Mouse (Mus musculus): ENCODE results near the gene Gpc6.

The Gpc6 gene

DNA sequence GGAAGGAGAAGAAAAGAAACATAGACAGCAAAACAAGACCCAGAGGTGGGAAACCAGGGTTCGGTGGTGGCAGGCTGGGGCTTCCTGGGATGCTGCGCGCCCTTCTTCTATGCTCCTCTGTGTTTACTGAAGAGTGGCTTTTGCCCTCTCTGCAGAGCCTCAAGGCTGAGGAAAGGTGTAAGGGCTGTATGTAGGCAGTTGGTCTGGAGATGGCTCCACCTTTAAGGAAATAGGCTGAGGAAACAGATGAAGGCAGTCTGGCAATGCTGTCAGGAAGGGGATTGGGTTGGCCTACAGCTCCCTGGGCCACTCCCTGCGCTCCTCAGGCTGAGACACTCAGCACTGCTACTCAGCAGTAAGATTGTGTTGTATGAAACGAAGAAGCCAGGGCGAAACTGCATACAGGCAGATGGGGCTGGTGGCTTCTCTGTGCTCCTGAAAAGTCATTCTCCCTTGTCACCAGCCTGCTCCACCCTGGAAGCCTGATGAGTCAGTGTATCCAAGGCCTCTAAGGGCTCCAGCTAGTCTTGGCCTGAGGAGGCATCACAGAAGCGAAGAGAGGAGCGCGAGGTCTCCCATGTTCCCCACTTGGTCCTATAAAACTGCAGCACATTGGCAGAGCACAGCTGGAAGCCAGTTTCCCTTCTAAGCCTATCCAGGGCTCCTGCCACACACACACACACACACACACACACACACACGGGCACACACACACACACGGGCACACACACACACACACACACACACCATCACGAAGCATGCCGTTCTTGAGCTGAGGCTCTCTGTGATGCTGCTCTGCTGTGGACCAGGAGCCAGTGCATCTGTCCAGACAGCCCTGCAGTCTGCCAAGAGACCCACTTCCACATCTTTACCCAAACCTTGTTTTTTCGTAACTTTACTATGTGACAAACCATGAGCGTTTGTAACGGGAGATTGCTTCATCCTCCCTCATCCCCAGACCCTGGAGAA is 1006.0 kb downstream of the Gpc6 start:
- no peak for DNase-seq (ENCODE audit: low spot score)

DNA sequence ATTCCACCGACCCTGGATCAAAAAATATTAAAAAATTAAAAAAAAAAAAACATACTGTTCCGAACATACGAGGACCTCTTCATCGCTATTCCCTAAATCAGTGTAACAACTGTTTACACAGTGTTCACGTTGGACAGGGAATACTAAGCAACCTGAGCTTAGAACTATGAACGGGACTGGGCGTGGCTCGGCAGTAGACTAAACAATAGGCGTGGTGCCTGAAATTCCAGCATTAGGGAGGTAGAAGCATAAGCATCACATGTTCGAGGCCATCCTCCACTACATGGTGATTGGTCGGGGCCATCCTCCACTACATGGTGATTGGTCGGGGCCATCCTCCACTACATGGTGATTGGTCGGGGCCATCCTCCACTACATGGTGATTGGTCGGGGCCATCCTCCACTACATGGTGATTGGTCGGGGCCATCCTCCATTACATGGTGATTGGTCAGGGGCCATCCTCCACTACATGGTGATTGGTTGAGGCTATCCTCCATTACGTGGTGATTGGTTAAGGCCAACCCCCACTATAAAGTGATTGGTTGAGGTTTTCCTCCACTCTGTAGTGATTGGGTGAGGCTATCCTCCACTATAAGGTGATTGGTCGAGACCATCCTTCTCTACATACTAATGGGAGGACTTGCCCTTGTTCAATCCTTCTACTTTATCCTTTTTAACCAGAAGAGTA is 1007.2 kb downstream of the Gpc6 start:
- peak; percentile 36 for DNase-seq (ENCODE audit: low spot score)

DNA sequence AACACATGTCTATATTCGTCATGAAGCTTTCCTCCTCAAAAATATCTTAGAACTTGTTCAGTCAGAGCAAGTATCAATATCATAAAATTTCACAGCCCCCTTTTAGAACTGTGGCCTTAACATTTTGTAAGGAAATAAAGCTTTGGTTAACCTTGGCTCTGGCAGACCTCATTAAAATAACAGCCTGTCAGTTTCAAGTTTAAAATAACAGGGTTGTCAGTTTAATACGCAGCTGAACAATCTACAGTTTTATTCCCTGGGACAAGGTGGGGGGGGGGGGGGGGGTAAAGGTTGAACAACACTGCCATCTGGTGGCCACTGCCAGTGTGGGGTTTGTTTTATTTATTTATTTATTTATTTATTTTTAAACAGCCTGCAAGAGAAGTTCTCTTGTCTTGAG is 1013.4 kb downstream of the Gpc6 start:
- no peak for DNase-seq (ENCODE audit: low spot score)

DNA sequence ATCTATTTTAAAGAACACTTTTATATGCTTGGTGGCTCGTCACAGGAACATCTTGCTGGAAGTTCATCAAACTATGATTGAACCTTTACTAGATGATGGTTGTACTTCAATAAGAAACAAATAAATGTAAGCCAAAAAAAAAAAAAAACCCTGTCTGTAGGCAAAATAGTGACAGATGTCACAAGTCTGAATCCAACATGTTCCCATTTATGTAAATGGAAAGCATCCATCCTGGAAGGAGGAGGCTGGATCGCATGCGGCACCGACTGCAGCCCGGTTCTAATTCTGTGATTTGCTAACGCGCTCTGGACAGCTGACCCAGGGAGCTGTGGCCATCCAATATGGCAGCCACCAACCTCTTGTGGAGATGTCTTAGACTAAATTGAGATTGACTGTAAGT is 1014.4 kb downstream of the Gpc6 start:
- DNase-seq (ENCODE audit: low spot score), result no peak

- no peak for DNase-seq (ENCODE audit: low spot score)
Measured at GRCm38 (mm10) chr14:117945920-117946503, 1020.9 kb downstream of the Gpc6 start.

DNA sequence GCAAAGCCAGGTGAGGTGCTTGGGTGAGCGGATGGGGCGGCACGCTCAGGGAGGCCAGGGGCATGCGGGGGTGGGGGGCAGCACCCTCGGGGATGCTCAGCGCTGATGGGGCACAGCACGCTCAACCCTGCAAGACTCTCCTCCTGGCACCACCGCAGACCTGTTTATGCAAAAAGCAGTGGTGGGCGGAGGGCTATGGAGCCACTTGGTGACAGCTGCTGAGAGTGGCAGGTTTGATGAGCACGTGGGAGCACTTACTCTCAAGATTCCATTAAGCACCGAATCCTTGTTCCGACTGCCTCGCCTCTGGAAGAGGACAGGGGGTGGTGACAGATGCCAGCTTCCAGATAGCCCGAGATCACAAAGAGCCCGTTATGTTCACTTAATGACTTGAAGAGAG is 1026.2 kb downstream of the Gpc6 start:
- no peak for DNase-seq (ENCODE audit: low spot score)

DNA sequence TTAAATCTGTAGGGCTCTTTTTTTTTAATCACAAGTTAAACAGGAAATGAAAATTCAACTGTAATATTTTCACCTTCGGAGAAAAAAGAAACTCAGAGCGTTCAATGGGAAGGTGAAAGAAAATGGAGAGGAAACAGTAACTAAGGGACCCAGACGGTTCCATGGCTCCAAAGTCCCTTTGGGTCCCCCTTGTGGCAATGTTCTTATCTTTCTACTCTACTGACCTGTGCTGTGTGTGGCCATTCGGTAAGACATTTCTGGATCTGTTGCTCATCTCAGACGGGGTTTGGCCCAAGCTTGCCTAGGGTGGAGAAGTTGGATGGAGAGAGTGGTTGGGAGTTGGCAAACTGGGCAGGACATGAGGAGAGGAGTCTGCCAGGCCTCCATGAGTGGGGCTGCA is 1026.6 kb downstream of the Gpc6 start:
- DNase-seq (ENCODE audit: low spot score), result no peak

DNA sequence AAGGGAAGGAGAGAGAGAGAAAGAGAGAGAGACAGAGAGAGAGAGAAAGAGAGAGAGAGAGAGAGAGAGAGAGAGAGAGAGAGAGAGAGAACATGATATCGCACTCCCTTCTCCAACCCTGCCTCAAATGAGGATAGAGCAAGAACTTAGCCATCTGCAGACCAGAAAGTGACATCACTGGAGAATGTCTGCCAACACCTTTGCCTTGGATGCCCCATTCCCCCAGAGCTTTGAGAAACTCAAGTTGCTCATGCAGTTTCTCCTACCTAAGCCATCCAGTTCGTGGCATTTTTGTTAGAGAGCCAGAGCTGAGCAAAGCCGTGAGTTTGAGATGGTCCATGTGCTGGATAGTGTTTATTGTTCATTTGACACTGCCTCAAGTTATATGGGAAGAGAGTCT is 1030.9 kb downstream of the Gpc6 start:
- DNase-seq (ENCODE audit: low spot score), result no peak

GRCm38 (mm10) chr14:117958389-117958788 is 1033.3 kb downstream of the Gpc6 start:
- no peak for DNase-seq (ENCODE audit: low spot score)

GRCm38 (mm10) chr14:117961267-117961666 is 1036.2 kb downstream of the Gpc6 start:
- peak; percentile 24 for DNase-seq (ENCODE audit: low spot score)

- DNase-seq (ENCODE audit: low spot score), result no peak
Measured at GRCm38 (mm10) chr14:117961844-117962243, 1036.7 kb downstream of the Gpc6 start.

DNA sequence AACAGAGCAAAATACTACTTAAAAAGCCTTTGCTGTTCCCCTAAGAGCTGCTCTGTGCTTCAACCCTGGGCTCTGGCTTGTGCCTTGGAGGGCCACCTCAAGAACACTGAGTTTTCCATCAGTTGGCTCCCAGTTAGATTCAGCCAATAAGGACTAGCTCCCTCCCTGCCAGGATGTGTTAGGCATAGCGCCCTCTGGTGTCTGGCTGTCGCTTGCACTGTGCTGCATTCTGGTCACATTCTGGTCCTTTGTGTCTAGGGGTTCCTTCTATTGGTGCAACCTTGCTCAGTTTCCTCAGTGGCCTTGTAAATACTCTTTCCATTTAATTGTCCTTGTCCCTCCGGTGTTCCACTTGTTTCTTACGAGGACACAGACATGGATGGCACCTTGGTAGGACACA is 1037.3 kb downstream of the Gpc6 start:
- DNase-seq (ENCODE audit: low spot score), result no peak

GRCm38 (mm10) chr14:117972576-117972975 is 1047.5 kb downstream of the Gpc6 start:
- DNase-seq (ENCODE audit: low spot score), result no peak

DNA sequence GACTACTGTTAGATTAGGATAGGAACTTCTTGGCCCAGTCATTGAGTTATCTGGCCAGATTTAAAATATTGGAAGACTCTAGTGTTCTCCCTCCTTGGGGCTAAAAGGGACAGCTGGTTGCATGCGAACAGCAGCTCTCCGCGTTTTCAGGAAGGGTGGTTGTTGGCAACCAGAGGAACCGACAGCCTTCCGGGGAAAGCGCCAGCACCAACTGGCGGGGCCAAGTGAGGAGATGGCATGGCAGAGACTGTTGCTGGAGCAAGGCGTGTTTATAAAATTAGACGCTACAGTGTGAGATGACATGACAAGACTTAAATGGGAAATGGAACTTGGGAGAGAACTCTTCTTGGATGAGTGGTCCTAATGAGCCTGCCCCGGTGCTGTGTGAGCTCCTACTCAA is 1056.4 kb downstream of the Gpc6 start:
- DNase-seq (ENCODE audit: low spot score), result no peak

- DNase-seq (ENCODE audit: low spot score), result no peak
Measured at GRCm38 (mm10) chr14:117988444-117988843, 1063.3 kb downstream of the Gpc6 start.

DNA sequence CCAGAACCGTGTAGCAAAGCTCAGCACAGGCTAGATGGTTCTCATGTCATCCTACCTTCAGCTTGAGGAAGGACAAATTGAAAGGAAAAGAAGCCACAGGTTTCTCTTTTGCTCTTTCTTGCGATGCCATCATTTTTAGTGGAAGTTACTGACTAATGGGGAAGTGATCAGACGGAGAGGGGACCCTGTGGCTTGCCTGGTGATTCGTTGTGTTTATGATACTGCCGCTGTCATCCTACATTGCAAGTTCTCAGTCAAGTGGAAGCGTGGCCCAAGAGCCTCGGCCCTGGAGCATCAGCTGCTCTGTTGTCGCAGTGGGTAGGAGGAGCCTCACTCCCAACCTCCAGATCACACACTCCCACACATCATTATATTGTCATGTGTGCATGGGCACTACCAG is 1065.1 kb downstream of the Gpc6 start:
- no peak for DNase-seq (ENCODE audit: low spot score)

DNA sequence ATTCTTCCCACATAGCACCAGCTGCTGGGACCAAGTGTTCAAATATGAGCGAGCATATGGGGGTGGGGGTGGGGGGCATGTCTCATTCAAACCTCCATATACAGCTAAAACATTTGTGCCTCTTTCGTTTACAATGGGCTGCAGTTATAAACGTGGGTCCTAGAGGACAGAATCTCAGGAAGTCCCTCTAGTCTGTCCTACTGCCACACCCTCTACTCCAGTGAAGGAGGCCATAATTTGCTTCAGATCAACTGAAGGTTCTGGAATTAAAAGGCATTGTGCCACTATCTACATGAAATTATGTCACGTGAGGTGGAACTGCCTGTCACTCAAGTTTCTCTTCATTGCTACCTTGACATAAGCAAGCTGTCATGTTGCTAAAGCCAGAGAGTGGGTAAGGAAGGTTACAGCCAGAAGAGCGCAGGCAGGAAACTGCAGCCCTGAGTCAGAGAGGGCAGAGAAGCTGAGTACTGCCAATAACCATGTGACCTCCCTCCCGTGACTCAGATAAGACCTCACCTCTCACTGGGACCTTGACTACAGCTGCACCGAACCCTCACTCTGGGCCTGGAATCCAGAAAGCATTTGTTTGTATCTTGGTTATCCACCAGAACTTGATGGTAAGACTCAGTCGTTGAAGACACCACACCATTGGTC is 1067.6 kb downstream of the Gpc6 start:
- DNase-seq (ENCODE audit: low spot score), result no peak

DNA sequence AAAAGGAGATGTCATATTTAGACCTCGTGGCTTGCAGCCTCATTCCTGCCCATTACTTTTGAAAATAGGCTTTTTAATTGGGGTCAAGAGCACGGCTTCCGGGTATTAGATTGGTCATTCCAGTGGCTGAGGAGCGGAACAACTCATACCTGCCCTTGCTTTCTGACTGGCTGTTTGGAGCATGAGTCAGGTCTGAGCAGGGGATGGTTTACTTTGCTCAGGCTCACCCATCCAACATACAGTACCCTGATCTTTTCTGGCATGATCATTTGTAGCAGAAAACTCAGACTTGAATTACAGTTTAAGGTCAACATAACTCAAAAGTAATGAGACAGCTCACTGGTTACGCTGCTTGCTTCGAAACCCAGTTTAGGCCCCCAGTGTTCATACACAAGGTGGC is 1068.7 kb downstream of the Gpc6 start:
- DNase-seq (ENCODE audit: low spot score), result no peak

DNA sequence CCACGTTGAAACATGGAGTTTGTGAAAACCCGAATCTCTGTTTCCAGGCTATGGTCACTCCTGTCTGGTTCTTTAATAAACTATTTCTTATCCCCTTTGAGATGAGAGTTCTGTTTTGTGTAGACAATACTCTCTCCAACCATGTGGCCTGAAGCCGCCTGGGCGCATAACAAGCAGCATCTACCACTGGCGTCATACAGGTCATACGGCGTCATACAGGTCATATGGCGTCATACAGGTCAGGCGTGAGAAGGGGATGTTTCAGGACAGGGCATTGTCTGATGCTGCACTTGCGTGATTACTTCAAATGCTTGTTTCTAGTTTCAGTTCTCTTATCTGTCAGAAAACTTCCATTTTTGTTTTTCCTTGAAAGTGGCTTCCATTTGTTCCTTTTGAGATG is 1079.3 kb downstream of the Gpc6 start:
- no peak for DNase-seq (ENCODE audit: low spot score)

DNA sequence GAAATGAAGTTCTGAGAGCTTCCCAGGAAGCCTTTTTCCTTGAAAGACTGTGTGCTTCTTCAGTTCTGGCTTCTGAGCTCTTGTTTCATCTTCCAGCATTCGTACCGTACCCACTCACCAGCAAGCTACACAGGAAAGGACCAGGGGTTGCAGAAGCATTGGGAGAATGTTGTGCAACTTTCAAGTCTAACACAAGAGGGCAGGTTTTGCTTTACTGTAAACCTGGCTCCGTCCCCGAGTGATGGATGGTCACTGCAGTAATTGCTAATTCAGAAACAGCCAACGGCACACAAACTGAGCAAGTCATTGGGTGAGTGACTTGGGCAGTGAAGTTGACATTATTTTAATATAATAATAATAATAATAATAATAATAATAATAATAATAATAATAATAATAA is 1080.6 kb downstream of the Gpc6 start:
- no peak for DNase-seq (ENCODE audit: low spot score)

- DNase-seq (ENCODE audit: low spot score), result no peak
Measured at GRCm38 (mm10) chr14:118009541-118009940, 1084.4 kb downstream of the Gpc6 start.

GRCm38 (mm10) chr14:118013237-118013636 is 1088.1 kb downstream of the Gpc6 start:
- DNase-seq (ENCODE audit: low spot score), result no peak

All from testis, postnatal 14 days (tissue).